Mouse (Mus musculus) C2C12 (cell line): ENCODE results near the gene Upp1. TPM values are rescaled to one million over a fixed set of nuclear protein-coding genes. Genes with fewer than 3 reads are reported as not detected.
"Not testable (repeated sequence)": the region's sequence is repeated elsewhere in the genome, so short reads cannot be mapped to it uniquely, and the experiment has no call there.

ENCODE experiments used
- H3K27me3 ChIP-seq: one replicate; pipeline ENCODE4 v1.6.1; 2011; ENCODE audit not compliant: control insufficient read depth, insufficient read depth, insufficient read length
- H3K36me3 ChIP-seq: one replicate; pipeline ENCODE4 v1.6.1; 2011; ENCODE audit not compliant: control insufficient read depth, insufficient read depth
- H3K4me3 ChIP-seq: one replicate; pipeline ENCODE4 v1.5.1; 2011; ENCODE audit warnings: mild to moderate bottlenecking, control low read depth; ENCODE audit not compliant: poor library complexity, insufficient read depth, severe bottlenecking
- H3K79me2 ChIP-seq: one replicate; pipeline ENCODE4 v1.6.1; 2011; ENCODE audit not compliant: control insufficient read depth, insufficient read depth
- H3K79me3 ChIP-seq: one replicate; pipeline ENCODE4 v1.6.1; 2011; ENCODE audit warnings: low read depth, control low read depth
- H3ac ChIP-seq: one replicate; pipeline ENCODE3; 2011; ENCODE audit warnings: low read depth; ENCODE audit not compliant: control insufficient read depth, insufficient read length
- CEBPB ChIP-seq: IDR thresholded peaks from one replicate; pipeline ENCODE4 v1.6.1; 2011; ENCODE audit warnings: low read depth, mild to moderate bottlenecking, control low read depth, moderate library complexity
- CTCF ChIP-seq: IDR thresholded peaks from one replicate; pipeline ENCODE4 v1.5.1; 2011; ENCODE audit not compliant: control insufficient read depth, insufficient read depth, insufficient read length
- FOSL1 ChIP-seq: IDR thresholded peaks from one replicate; pipeline ENCODE4 v1.8.0; 2011; ENCODE audit warnings: mild to moderate bottlenecking, low read length; ENCODE audit not compliant: poor library complexity, insufficient read depth, severe bottlenecking
- MAX ChIP-seq: IDR thresholded peaks from one replicate; pipeline ENCODE4 v1.6.1; 2011; ENCODE audit warnings: mild to moderate bottlenecking, control low read depth
- MYOD1 ChIP-seq: IDR thresholded peaks from one replicate; pipeline ENCODE4 v1.6.1; 2011; ENCODE audit warnings: low read depth; ENCODE audit not compliant: control insufficient read depth, insufficient read length
- MYOG ChIP-seq: IDR thresholded peaks from one replicate; pipeline ENCODE4 v1.6.1; 2011; ENCODE audit not compliant: control insufficient read depth, insufficient read length; ENCODE audit errors: extremely low read depth
- USF1 ChIP-seq: IDR thresholded peaks from one replicate; pipeline ENCODE4 v1.6.1; 2011; ENCODE audit warnings: low read depth, mild to moderate bottlenecking, control low read depth, moderate library complexity
- polyA plus RNA-seq: library from polyadenylated mRNA; unstranded; fragments of >200 nt; fragmentation: generic; extraction: Trizol; gene quantifications from one replicate; pipeline ENCODE4 v1.2.1, GENCODE M21; 2012; ENCODE audit warnings: missing spikeins

The Upp1 gene
- polyA plus RNA-seq, 1 experiment, result 10.8 TPM

DNA sequence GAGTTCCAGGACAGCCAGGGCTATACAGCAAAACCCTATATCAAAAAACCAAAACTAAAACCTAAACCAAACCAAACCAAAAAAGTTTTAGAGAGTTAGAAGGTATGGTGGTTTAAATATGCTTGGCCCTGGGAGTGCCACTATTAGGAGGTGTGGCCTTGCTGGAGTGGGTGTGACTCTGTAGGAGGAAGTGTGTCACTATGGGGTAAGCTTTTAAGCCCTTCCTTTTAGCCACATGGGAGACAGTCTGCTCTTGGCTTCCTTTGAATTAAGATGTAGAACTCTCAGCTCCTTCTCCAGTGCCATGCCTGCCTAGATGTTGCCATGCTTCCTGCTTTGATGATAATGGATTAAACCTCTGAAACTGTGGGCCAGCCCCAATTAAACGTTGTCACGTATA lies 27.2 kb downstream of the Upp1 start:
- H3K4me3 ChIP-seq, result no peak overlapping the region
- no peaks in the 10 kb centered on the region for H3K79me3 ChIP-seq
- H3K27me3 ChIP-seq, result no peaks in the 10 kb centered on the region
- TF ChIP-seq MAX (no peak), USF1 (no peak), MYOG (no peak), FOSL1 (no peak), MYOD1 (no peak), CTCF (no peak), CEBPB (no peak)
- no peak overlapping the region for H3ac ChIP-seq
- no peaks in the 10 kb centered on the region for H3K79me2 ChIP-seq
- no peaks in the 10 kb centered on the region for H3K36me3 ChIP-seq

DNA sequence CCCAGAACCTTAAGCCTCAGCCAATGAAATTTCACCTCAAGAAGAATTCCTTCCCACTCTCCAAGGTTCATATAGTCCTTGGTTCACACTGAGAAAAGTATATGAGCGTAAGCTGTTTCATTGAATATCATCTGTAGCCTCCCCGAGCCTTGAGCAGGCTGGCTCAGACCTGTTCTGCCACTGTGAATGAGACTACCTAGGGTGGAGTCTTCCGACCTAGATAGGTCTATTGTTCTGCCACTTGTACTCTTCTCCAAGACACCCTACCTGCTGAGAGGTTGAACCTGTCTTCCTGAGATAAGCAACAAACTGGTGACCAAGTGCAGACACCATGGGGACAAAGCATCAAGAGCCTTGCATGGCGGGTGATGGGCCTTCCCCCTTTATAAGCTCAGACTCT lies 28.2 kb downstream of the Upp1 start:
- Histone ChIP-seq H3K4me3 (no peak overlapping the region), H3ac (no peak overlapping the region), H3K79me2 (no peaks in the 10 kb centered on the region), H3K36me3 (no peaks in the 10 kb centered on the region), H3K27me3 (no peaks in the 10 kb centered on the region), H3K79me3 (no peaks in the 10 kb centered on the region)
- no peak for TF ChIP-seq MYOG
- no peak for TF ChIP-seq MYOD1
- no peak for TF ChIP-seq FOSL1
- no peak for TF ChIP-seq CTCF
- no peak for TF ChIP-seq MAX
- no peak for TF ChIP-seq USF1
- TF ChIP-seq CEBPB, result no peak

DNA sequence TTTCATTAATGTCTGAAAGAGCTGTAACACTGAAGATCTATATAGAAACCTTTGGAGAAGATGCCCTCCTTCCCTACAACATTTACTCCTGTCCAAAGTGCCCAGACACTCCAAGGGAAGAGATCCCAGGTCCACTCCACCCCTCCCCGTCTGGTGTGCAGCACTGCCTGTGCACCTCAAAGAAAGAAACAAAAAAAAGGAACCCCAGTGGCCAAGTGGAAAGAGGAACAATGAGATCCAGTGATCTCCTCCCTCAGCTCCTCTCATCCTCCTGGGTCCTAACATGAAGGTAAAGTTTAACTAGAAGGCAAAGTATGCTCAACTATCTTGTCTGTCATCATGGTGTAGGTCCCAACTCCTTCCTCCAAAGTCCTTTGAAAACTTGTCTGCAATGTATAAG lies 28.8 kb downstream of the Upp1 start:
- Histone ChIP-seq H3K4me3 (no peak overlapping the region), H3K27me3 (no peaks in the 10 kb centered on the region), H3K36me3 (no peaks in the 10 kb centered on the region), H3ac (no peak overlapping the region), H3K79me2 (no peaks in the 10 kb centered on the region), H3K79me3 (no peaks in the 10 kb centered on the region)
- TF ChIP-seq CTCF (no peak), CEBPB (no peak), MAX (no peak), USF1 (no peak), MYOD1 (no peak), MYOG (no peak), FOSL1 (no peak)

DNA sequence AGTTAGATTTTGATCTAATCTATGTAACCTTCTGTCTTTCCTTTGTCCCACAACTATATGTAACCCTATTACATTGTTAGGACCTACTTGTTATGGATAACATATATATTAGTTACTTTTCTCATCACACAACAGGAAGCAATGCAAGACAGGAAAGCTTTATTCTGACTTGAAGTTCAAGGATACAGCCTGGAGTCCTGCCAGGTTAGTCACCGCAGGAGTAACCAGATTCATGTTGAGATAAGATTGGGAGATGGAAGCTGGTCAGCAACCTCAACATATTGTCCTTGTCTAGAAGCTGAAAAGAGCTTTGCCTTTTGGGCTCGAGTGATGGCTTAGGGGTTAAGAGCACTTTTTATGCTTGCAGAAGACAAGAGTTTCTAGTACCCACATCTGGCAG lies 30.3 kb downstream of the Upp1 start:
- H3K27me3 ChIP-seq, result no peaks in the 10 kb centered on the region
- TF ChIP-seq MYOG (no peak), MAX (no peak), CEBPB (no peak), CTCF (no peak), FOSL1 (no peak), MYOD1 (no peak), USF1 (no peak)
- H3K4me3 ChIP-seq, result no peak overlapping the region
- H3K79me2 ChIP-seq, result no peaks in the 10 kb centered on the region
- no peaks in the 10 kb centered on the region for H3K79me3 ChIP-seq
- no peak overlapping the region for H3ac ChIP-seq
- no peaks in the 10 kb centered on the region for H3K36me3 ChIP-seq

DNA sequence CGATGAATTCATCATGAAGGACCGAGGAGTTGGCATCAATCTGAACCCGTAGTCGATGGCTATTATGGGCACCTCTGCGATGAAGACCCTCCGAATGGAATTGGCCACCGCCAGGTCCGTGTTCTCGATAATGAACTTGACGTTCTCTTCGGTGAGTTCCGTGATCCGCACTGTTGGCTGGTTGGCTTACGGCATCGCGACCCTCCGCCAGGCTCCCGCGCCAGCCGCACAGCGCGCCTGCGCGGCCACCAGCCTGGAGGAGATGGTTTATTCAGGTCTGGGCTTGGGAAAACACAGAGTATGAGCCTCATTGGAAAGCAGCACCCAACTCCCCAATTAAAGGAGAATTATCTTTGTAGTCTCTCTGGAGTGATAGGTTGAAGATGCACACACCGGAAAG lies 32.5 kb downstream of the Upp1 start:
- not testable (repeated sequence) for H3K36me3 ChIP-seq, H3ac ChIP-seq, H3K79me2 ChIP-seq, H3K27me3 ChIP-seq, H3K79me3 ChIP-seq, H3K4me3 ChIP-seq

DNA sequence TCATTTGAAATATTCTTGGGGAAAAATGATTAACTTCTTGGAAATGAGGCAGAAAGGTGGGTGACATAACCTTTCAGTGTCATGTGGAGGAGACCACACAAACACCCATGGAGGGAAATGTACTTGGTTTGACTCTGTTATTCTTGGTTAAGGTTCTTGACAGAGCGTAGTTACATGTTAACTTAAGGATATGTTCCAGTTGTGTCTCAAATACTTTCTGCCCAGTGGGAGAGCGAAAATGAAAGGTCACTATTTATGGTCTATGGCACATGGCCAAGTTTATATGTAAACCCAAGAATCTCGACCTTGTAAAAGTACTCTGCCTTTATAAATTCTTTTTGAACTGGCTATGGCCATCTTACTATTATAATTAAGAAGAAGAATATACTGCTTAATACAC lies 42.0 kb downstream of the Upp1 start:
- Histone ChIP-seq H3K4me3 (no peak overlapping the region), H3K79me3 (no peaks in the 10 kb centered on the region), H3K36me3 (no peaks in the 10 kb centered on the region), H3ac (no peak overlapping the region), H3K27me3 (no peaks in the 10 kb centered on the region), H3K79me2 (no peaks in the 10 kb centered on the region)
- no peak for TF ChIP-seq MYOD1
- no peak for TF ChIP-seq MYOG
- no peak for TF ChIP-seq FOSL1
- TF ChIP-seq USF1, result no peak
- no peak for TF ChIP-seq MAX
- TF ChIP-seq CTCF, result no peak
- TF ChIP-seq CEBPB, result no peak
